Mouse (Mus musculus) MEL (cell line): ENCODE measurements around the gene Vps8. TPM values are rescaled to one million over a fixed set of nuclear protein-coding genes. Genes with fewer than 3 reads are reported as not detected.

ENCODE experiments used
- DNase-seq: peaks from one replicate; pipeline ENCODE4 v3.0.0; 2011; ENCODE audit warnings: low read depth, low spot score
- H3K27ac ChIP-seq: 2 replicates; pipeline ENCODE4 v1.5.1; 2012; ENCODE audit warnings: low read depth, mild to moderate bottlenecking, control low read depth, low read length, moderate library complexity; ENCODE audit not compliant: control insufficient read depth
- H3K27me3 ChIP-seq, 2 experiments: fragments of 150-350 bp in 1 of 2; sonication (generic) in 1 of 2; 2 replicates each; pipeline ENCODE4 v1.6.1; 2012; ENCODE audit warnings: low read length in 2 of 2, mild to moderate bottlenecking in 2 of 2, improper control_type of control experiment in 1 of 2, moderate library complexity in 1 of 2; ENCODE audit not compliant: insufficient read depth in 2 of 2, control insufficient read depth in 1 of 2
- H3K36me3 ChIP-seq, 2 experiments: 2 replicates each; pipeline ENCODE4 v1.6.1; 2012 to 2014; ENCODE audit warnings: low read length in 2 of 2, improper control_type of control experiment in 1 of 2, inconsistent platforms in 1 of 2, mild to moderate bottlenecking in 1 of 2; ENCODE audit not compliant: insufficient read depth in 2 of 2, control insufficient read depth in 1 of 2
- H3K4me1 ChIP-seq, 2 experiments: fragments of 150-350 bp in 1 of 2; sonication (generic) in 1 of 2; 2 replicates each; pipeline ENCODE4 v1.6.1; 2012; ENCODE audit warnings: low read length in 2 of 2, improper control_type of control experiment in 1 of 2, mild to moderate bottlenecking in 1 of 2; ENCODE audit not compliant: insufficient read depth in 2 of 2, control insufficient read depth in 1 of 2
- H3K4me3 ChIP-seq, 2 experiments: fragments of 150-350 bp in 1 of 2; sonication (generic) in 1 of 2; 2 replicates each; pipeline ENCODE4 v1.5.1; 2012; ENCODE audit warnings: low read depth in 2 of 2, low read length in 2 of 2, mild to moderate bottlenecking in 2 of 2, moderate library complexity in 2 of 2, control low read depth in 1 of 2, improper control_type of control experiment in 1 of 2; ENCODE audit not compliant: control insufficient read depth in 1 of 2, insufficient read depth in 1 of 2
- H3K79me2 ChIP-seq: 2 replicates; pipeline ENCODE4 v1.6.1; 2012; ENCODE audit warnings: mild to moderate bottlenecking, low read length, moderate library complexity; ENCODE audit not compliant: control insufficient read depth, poor library complexity, insufficient read depth
- H3K9ac ChIP-seq: 2 replicates; pipeline ENCODE4 v1.6.1; 2012; ENCODE audit warnings: low read depth, mild to moderate bottlenecking, control low read depth, low read length, moderate library complexity; ENCODE audit not compliant: control insufficient read depth, poor library complexity, severe bottlenecking
- H3K9me3 ChIP-seq: fragments of 150-350 bp; sonication (generic); replicated peaks from 2 replicates; pipeline ENCODE4 v1.6.1; 2012; ENCODE audit warnings: mild to moderate bottlenecking, low read length, improper control_type of control experiment, moderate library complexity; ENCODE audit not compliant: insufficient read depth
- BHLHE40 ChIP-seq: IDR thresholded peaks from 2 replicates; pipeline ENCODE4 v1.6.1; 2012; ENCODE audit warnings: low read depth, mild to moderate bottlenecking, inconsistent platforms, low read length, improper control_type of control experiment, borderline replicate concordance
- E2F4 ChIP-seq: IDR thresholded peaks from 2 replicates; pipeline ENCODE4 v1.6.1; 2011; ENCODE audit warnings: low read depth, low read length, improper control_type of control experiment, borderline replicate concordance
- ELF1 ChIP-seq: IDR thresholded peaks from 2 replicates; pipeline ENCODE4 v1.6.1; 2014; ENCODE audit warnings: low read depth, mild to moderate bottlenecking, inconsistent platforms, low read length, improper control_type of control experiment, moderate library complexity
- EP300 ChIP-seq, 2 experiments: IDR thresholded peaks; 2 replicates each; pipeline ENCODE4 v1.6.1; 2011; ENCODE audit warnings: improper control_type of control experiment in 2 of 2, low read length in 2 of 2, low read depth in 1 of 2, mild to moderate bottlenecking in 1 of 2
- GABPA ChIP-seq: IDR thresholded peaks from 2 replicates; pipeline ENCODE4 v1.6.1; 2012; ENCODE audit warnings: low read depth, mild to moderate bottlenecking, inconsistent platforms, low read length, improper control_type of control experiment, moderate library complexity
- GATA1 ChIP-seq: IDR thresholded peaks from 2 replicates; pipeline ENCODE4 v1.6.1; 2011; ENCODE audit warnings: low read depth, low read length, improper control_type of control experiment
- HCFC1 ChIP-seq: IDR thresholded peaks from 2 replicates; pipeline ENCODE4 v1.6.1; 2012; ENCODE audit warnings: low read depth, mild to moderate bottlenecking, inconsistent platforms, low read length, improper control_type of control experiment, moderate library complexity
- MAFK ChIP-seq: IDR thresholded peaks from 2 replicates; pipeline ENCODE4 v1.6.1; 2011; ENCODE audit warnings: low read depth, mild to moderate bottlenecking, low read length, improper control_type of control experiment, borderline replicate concordance
- MAZ ChIP-seq: IDR thresholded peaks from 2 replicates; pipeline ENCODE4 v1.6.1; 2012; ENCODE audit warnings: low read depth, mild to moderate bottlenecking, inconsistent platforms, low read length, improper control_type of control experiment
- MEF2A ChIP-seq: IDR thresholded peaks from 2 replicates; pipeline ENCODE4 v1.6.1; 2014; ENCODE audit warnings: low read depth, mild to moderate bottlenecking, inconsistent platforms, low read length, improper control_type of control experiment; ENCODE audit not compliant: poor library complexity, insufficient replicate concordance, severe bottlenecking; ENCODE audit errors: extremely low read depth
- MYC ChIP-seq: IDR thresholded peaks from 2 replicates; pipeline ENCODE4 v1.6.1; 2011; ENCODE audit warnings: low read depth, mild to moderate bottlenecking, low read length, improper control_type of control experiment, moderate library complexity
- NELFE ChIP-seq: IDR thresholded peaks from 2 replicates; pipeline ENCODE4 v1.6.1; 2011; ENCODE audit warnings: low read depth, low read length, improper control_type of control experiment
- SIN3A ChIP-seq: IDR thresholded peaks from 2 replicates; pipeline ENCODE4 v1.6.1; 2012; ENCODE audit warnings: low read length, improper control_type of control experiment, inconsistent platforms
- SMC3 ChIP-seq: IDR thresholded peaks from 2 replicates; pipeline ENCODE4 v1.6.1; 2011; ENCODE audit warnings: low read depth, low read length, improper control_type of control experiment
- TAL1 ChIP-seq: IDR thresholded peaks from 2 replicates; pipeline ENCODE4 v1.6.1; 2012; ENCODE audit warnings: mild to moderate bottlenecking, inconsistent platforms, low read length, moderate library complexity, mixed read lengths
- TCF12 ChIP-seq: IDR thresholded peaks from 2 replicates; pipeline ENCODE4 v1.6.1; 2014; ENCODE audit warnings: low read depth, mild to moderate bottlenecking, inconsistent platforms, low read length, improper control_type of control experiment, moderate library complexity
- UBTF ChIP-seq: IDR thresholded peaks from 2 replicates; pipeline ENCODE4 v1.6.1; 2012; ENCODE audit warnings: low read depth, mild to moderate bottlenecking, inconsistent platforms, low read length, improper control_type of control experiment, moderate library complexity, borderline replicate concordance; ENCODE audit not compliant: insufficient read depth
- USF1 ChIP-seq: IDR thresholded peaks from 2 replicates; pipeline ENCODE4 v1.6.1; 2014; ENCODE audit warnings: low read depth, mild to moderate bottlenecking, inconsistent platforms, low read length, improper control_type of control experiment, moderate library complexity
- polyA plus RNA-seq, 2 experiments: library from polyadenylated mRNA; stranded (reverse) in 1 of 2; unstranded in 1 of 2; fragments of >175 nt in 1 of 2; fragments of >200 nt in 1 of 2; gene quantifications; 2 replicates each; pipeline versions ENCODE4 v1.2.1 to v1.2.4; 2012; ENCODE audit warnings: low replicate concordance in 2 of 2, low read depth in 1 of 2; ENCODE audit not compliant: insufficient read length in 2 of 2, insufficient read depth in 1 of 2, missing spikeins in 1 of 2
- total RNA-seq: library from RNA; depleted of rRNA; stranded (reverse); fragments of 300-350 nt; gene quantifications from 2 replicates; pipeline ENCODE4 v1.2.3, GENCODE M21; 2012

Gene Vps8
- total and polyA plus RNA-seq, 3 experiments = 10.5 to 14.0 TPM; not detected in 1

DNA sequence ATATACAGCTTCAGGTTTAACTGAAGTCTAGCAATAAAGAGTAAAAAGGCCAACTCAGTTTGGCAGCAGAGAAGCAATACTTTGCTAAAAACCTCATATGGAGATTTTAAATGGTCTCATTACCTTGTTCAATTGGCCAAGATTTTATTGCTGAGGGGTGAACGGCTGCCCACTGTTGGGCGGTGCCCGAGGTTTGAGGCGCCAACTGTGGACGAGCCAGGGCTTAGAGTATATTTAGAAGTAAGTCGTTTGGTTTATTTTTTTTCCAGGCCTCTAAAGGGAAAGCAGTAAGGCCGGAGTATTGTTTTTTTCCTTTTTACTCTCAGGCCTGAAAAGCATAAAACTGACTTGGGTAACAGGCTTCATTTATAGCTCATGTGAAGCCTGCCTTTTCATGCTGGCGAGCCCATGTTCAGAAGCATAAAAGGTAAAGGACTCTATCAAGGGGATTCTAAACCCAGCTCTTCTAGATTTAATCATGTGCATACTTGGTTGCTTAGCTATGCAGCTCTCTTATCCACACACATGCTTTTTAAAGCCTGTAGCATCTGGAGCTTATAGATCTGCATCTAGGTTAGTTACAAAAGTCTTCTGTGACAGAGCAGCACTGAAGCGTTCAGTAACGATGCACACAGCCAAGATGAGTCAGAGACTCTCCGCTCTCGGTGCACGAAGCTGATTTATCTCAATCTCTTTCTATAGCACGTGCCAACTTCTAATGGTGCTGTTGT lies 34.9 kb downstream of the Vps8 start:
- Histone ChIP-seq H3K27ac (no peak overlapping the region), H3K9me3 (no peaks in the 10 kb centered on the region), H3K4me1 (no peaks in the 10 kb centered on the region), H3K27me3 (no peaks in the 10 kb centered on the region), H3K4me3 (no peak overlapping the region), H3K79me2 (no peaks in the 10 kb centered on the region), H3K9ac (no peak overlapping the region), H3K36me3 (no peaks in the 10 kb centered on the region; a peak in 2 of 4 replicates)
- DNase-seq = no peak
- TF ChIP-seq SIN3A (no peak), SMC3 (no peak), MEF2A (no peak), UBTF (no peak), MAFK (no peak), TAL1 (no peak), HCFC1 (no peak), BHLHE40 (no peak), USF1 (no peak), ELF1 (no peak), MYC (no peak), EP300 (IDR thresholded peaks at IDR 0.05; ENCODE audit: low read depth in 1 of 2, low read length in 2 of 2) (no peak), MAZ (no peak), E2F4 (no peak)

DNA sequence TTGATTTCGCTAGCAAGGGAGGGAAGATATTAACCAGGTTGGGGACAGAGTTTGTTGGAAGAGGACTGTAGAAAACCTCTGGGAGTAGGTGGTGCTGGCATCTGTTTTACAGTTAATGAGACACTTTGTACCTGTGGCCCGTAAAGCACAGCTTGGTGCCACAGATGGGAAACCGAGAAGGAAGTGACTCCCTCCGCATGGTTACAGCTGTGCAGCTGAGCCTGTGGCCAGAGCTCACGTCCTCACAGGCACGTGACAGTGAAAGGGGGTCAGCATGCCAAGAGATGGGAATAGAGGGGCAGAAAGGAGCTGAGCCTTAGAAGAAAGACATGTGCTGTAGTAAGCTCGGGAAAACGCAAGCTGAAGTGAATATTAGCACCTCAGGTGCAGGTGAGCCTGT lies 43.0 kb downstream of the Vps8 start:
- Histone ChIP-seq H3K4me1 (no peaks in the 10 kb centered on the region), H3K4me3 (no peak overlapping the region), H3K27ac (no peak overlapping the region), H3K79me2 (no peaks in the 10 kb centered on the region), H3K27me3 (no peaks in the 10 kb centered on the region), H3K9me3 (no peaks in the 10 kb centered on the region), H3K36me3 (no peaks in the 10 kb centered on the region; a peak in 1 of 4 replicates)
- DNase-seq = no peak
- no peak for TF ChIP-seq GATA1
- no peak for TF ChIP-seq NELFE
- no peak for TF ChIP-seq TCF12
- no peak for TF ChIP-seq GABPA
- TF ChIP-seq SIN3A = no peak
- no peak for TF ChIP-seq MAZ
- TF ChIP-seq, all 39 proteins: peak for 0
- no peak overlapping the region for H3K9ac ChIP-seq
